Mouse (Mus musculus) right cerebral cortex, postnatal 14 days (tissue): ENCODE measurements around the gene Car1.
"Not testable (repeated sequence)": the region's sequence is repeated elsewhere in the genome, so short reads cannot be mapped to it uniquely, and the experiment has no call there.

Experiments
- DNase-seq: peaks from one replicate; pipeline ENCODE4 v3.0.0; 2022

Gene Car1

DNA sequence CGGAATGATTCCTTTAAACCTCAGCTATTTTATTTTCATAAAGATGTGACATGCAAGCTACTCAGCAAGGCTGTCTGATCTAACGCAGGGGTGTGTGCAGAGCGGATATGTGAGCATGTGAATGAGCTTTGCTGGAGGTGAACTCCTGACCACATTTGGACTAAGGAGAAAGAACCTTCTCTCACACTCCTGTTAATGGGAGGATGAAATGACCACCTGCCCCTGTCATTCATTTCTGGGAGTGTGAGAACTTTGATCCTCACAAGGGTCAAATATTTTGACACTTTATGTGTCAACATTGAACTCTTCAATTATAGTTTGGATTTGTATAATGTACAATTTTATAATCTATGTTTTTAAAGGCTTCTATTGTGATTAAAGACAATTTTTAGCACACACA is 25.8 kb downstream of the Car1 start:
- DNase-seq, result not testable (repeated sequence)

DNA sequence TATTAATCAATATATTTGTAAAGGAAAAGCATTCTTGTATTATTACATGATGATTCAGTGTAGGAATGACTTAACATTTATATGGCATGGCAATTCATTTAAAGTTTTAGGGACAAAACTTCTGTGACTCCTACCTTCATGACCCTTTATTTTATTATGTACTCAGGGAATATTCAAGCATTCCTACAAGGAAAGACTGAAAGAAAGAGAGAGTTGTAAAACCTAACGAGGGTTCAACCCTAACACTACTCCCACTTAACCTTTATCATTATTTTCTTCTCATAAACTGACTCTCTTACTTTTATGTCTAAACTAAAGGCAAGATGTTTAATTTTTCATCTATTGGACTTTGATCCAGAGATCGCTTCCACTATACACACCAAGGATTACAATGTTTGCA is 28.0 kb downstream of the Car1 start:
- no peak for DNase-seq

DNA sequence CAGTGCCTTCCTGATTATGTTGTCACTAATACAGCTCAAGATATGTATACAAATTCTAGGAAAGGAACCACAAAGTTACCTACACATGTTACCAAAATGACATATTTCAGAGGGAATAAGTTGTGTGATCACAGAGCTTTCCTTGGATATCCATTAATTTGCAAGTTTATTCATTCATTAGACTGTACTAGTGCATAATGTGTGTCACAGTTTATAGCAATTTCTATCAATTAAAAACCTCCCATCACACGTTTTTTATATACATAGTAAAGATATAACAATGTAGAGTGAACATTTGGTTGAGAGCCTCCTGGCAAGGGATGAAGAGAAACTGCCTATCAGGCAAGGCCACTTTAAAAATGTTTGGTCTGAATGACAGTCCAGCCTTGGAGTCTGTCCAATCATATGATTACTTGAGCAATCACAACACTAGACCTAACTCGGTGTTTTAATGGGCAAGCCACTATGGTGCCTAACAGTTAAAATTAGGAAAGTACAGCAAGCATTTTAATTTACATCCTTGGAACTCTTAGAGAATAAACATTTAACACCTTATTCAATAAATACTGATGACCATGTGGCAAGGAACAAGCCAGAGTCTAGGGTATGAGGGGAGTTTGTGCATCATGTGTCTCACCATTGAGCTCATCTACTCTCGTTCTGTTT is 31.5 kb downstream of the Car1 start:
- not testable (repeated sequence) for DNase-seq

DNA sequence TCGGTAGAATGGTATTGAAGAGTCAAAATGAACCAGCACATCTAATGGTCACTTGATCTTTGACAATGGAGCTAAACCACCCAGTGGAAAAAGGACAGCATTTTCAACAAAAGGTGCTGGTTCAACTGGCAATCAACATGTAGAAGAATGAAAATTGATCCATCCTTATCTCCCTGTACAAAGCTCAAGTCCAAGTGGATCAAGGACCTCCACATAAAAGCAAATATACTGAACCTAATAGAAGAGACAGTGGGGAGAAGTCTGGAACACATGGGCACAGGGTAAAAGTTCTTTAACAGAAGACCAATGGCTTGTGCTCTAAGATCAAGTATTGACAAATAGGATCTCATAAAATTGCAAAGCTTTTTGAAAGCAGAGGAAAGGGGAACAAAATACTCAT is 33.6 kb downstream of the Car1 start:
- DNase-seq, result not testable (repeated sequence)

DNA sequence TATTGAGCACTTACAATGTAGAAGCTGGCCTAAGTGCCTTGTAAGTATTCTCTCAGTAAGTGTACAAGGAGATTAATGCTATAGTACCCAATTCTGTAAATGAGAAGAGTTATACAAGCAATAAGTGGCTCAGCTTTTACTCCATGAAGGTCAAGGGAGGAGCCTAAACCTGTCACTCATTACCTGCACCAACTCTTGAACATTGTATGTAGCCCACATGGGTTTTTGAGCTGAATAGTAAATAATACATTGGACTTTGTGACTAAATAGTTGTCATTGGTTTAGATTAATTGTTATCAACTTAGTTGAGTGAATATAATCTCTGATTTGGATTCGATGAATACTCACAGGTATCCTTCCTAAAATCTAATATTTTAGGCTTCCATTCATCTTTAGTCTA is 35.7 kb downstream of the Car1 start:
- not testable (repeated sequence) for DNase-seq

DNA sequence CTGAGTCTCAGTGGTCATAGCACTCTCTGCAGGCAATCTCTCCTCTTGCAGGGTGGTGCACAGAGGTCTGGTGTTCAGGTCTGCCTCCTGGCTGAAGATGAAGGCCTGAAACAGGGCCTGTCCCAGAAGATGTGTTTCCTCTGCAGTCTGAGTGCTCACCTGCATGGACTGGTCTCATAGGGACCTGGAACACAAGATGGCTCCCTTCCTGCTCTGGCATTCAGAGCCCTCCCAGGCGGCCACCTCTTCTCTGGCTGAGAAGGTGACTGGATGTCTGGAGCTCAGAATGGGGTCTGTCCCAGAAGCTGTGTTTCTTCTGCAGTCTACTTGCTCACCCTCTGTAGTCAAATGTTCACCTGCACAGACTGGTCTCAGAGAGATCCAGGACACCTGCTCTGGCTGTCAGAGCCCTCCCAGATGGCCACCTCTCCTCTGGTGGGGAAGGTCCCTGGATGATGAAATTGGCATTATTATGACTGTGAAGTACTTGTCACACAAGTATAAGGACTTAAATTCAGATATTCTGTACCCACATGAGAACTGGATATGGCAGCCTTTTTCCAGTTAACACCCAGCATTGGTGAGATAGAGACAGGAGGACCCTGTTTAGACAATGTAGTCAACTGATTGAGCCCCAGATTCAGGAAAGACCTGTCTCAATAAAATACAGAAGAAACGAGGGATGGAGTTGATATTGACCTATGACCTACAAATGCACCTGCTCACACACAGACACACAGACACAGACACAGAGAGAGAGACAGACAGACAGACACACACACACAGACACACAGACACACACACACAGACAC is 43.2 kb downstream of the Car1 start:
- no peak for DNase-seq

DNA sequence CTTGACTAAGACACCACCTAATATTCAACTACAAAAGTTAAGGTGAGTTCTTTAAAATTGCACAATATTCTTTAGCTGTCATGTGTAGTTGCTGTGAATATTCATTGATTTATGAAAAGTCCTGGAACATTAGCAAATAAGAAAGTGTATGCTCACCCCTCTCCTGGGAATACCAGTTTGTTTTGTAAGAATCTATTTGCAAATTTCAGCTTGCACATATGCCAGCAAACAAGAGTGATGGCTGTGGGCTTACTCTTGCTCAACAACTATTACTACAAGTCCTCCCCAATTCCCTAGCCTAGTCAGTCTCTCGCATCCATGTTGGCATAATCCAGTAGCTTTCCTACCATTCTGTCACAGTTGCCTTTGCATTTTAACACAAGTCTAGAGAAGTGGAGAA is 52.5 kb downstream of the Car1 start:
- no peak for DNase-seq

DNA sequence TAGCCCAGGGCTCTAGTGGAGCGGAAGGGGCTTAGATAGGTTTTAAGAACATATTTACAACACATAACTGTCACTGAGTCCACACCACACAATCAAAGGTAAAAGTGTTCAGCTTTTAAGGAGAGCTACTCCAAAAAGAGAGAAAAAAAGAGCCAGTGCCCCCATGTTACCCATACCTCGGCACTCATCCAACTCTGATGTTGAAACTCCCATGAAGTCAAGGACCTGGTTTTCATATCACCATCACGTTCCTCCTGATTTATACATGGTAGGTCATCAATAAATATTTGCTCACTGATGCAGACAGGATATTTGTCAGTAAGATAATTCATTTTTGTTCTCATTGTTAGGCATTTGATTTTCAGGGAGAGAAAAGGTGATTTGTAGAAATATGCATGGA is 62.1 kb downstream of the Car1 start:
- DNase-seq, result no peak

DNA sequence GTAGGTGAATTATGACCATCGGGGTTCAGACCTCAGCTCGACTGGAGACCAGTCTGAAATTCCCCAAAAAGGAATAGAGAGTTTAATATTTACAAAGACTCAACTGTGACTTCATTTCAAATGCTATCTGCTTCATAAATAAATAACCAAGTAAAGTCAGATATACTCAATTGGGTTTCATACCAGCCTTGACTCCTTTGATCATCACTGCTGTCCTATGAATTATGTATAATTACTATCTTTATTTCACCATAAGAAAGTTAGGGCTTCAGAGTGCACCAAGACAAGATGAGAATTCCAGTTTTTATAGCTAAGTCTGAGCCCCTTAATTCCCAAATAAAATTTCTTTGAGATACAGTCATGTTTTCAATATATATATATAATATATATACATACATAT is 69.9 kb downstream of the Car1 start:
- DNase-seq, result no peak

DNA sequence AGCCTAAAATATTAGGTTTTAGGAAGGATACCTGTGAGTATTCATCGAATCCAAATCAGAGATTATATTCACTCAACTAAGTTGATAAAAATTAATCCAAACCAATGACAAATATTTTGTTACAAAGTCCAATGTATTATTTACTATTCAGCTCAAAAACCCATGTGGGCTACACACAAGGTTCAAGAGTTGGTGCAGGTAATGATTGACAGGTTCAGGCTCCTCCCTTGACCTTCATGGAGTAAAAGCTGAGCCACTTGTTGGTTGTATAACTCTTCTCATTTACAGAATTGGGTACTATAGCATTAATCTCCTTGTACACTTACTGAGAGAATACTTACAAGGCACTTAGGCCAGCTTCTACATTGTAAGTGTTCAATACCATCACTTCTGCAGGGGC is 80.7 kb downstream of the Car1 start:
- not testable (repeated sequence) for DNase-seq

DNA sequence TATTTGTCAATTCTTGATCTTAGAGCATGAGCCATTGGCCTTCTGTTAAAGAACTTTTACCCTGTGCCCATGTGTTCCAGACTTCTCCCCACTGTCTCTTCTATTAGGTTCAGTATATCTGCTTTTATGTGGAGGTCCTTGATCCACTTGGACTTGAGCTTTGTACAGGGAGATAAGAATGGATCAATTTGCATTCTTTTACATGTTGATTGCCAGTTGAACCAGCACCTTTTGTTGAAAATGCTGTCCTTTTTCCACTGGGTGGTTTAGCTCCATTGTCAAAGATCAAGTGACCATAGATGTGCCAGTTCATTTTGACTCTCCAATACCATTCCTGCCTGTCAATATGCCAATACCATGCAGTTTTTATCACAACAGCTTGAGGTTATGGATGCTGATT is 82.7 kb downstream of the Car1 start:
- not testable (repeated sequence) for DNase-seq
